Mouse (Mus musculus): ENCODE measurements around the gene Ism2. TPM values are rescaled to one million over a fixed set of nuclear protein-coding genes. Genes with fewer than 3 reads are reported as not detected.

Ism2 gene
- polyA plus RNA-seq, 1 experiment from 2014 or later = 0.23 TPM

- ATAC-seq = no peak
- H3K4me2 ChIP-seq (replicated peaks; ENCODE audit: low read depth) = peak overlapping the region; percentile 99
- H3K36me3 ChIP-seq (ENCODE audit: control insufficient read depth, insufficient read depth) = no peaks in the 10 kb centered on the region
- 3% methylated on average over 9 of the region's 9 CpGs for WGBS
- no peak overlapping the region for H3K9ac ChIP-seq (ENCODE audit: low read depth, low read length)
- H3K4me1 ChIP-seq (replicated peaks; ENCODE audit: control insufficient read depth, insufficient read depth, low read length) = no peaks in the 10 kb centered on the region
- H3K27me3 ChIP-seq (replicated peaks; ENCODE audit: control insufficient read depth, insufficient read depth, low read length) = no peaks in the 10 kb centered on the region; the same call in 1 of the 2 replicates
- peak overlapping the region; percentile 70 for H3K4me3 ChIP-seq (ENCODE audit: low read depth, low read length)
- no peak for TF ChIP-seq CTCF (IDR thresholded peaks at IDR 0.05; ENCODE audit: low read depth)
- no peak overlapping the region for H3K27ac ChIP-seq (ENCODE audit: low read depth, low read length)
- H3K9me3 ChIP-seq (ENCODE audit: control insufficient read depth) = no peaks in the 10 kb centered on the region
Observed at GRCm38 (mm10) chr12:87300441-87300690, 861 bp upstream of the Ism2 start.

- Histone ChIP-seq H3K27ac (ENCODE audit: low read depth, low read length) (no peak overlapping the region), H3K27me3 (replicated peaks; ENCODE audit: control insufficient read depth, insufficient read depth, low read length) (no peaks in the 10 kb centered on the region; the same call in 1 of the 2 replicates), H3K9ac (ENCODE audit: low read depth, low read length) (peak overlapping the region; percentile 56; the same call in 1 of the 2 replicates), H3K36me3 (ENCODE audit: control insufficient read depth, insufficient read depth) (no peaks in the 10 kb centered on the region), H3K4me3 (ENCODE audit: low read depth, low read length) (peak overlapping the region; percentile 70), H3K4me1 (replicated peaks; ENCODE audit: control insufficient read depth, insufficient read depth, low read length) (no peaks in the 10 kb centered on the region), H3K4me2 (replicated peaks; ENCODE audit: low read depth) (peak overlapping the region; percentile 99), H3K9me3 (ENCODE audit: control insufficient read depth) (no peaks in the 10 kb centered on the region)
- TF ChIP-seq CTCF (IDR thresholded peaks at IDR 0.05; ENCODE audit: low read depth) = peak; percentile 17; the same call in 1 of the 2 replicates
- peak; percentile 9; the same call in 1 of the 2 replicates for ATAC-seq
- WGBS = 11% methylated on average over 29 of the region's 29 CpGs
Observed at GRCm38 (mm10) chr12:87299037-87299656, 358 bp downstream of the Ism2 start.

- WGBS = 75% methylated on average over 6 of the region's 6 CpGs
- no peak for ATAC-seq
- H3K27ac ChIP-seq (ENCODE audit: low read depth, low read length) = no peak overlapping the region
Observed at GRCm38 (mm10) chr12:87293934-87294333, 5.6 kb downstream of the Ism2 start.

GRCm38 (mm10) chr12:87289100-87289499 lies 10.4 kb downstream of the Ism2 start:
- TF ChIP-seq CTCF (IDR thresholded peaks at IDR 0.05; ENCODE audit: low read depth) = no peak
- ATAC-seq = no peak
- no peak overlapping the region for H3K27ac ChIP-seq (ENCODE audit: low read depth, low read length)

More at GRCm38 (mm10) chr12:87293934-87294333, 5.6 kb downstream of the Ism2 start:
- no peak for TF ChIP-seq CTCF (IDR thresholded peaks at IDR 0.05; ENCODE audit: low read depth)
- Histone ChIP-seq H3K4me2 (replicated peaks; ENCODE audit: low read depth) (no peak overlapping the region), H3K4me1 (replicated peaks; ENCODE audit: control insufficient read depth, insufficient read depth, low read length) (no peaks in the 10 kb centered on the region), H3K36me3 (ENCODE audit: control insufficient read depth, insufficient read depth) (no peaks in the 10 kb centered on the region), H3K27me3 (replicated peaks; ENCODE audit: control insufficient read depth, insufficient read depth, low read length) (no peaks in the 10 kb centered on the region; the same call in 1 of the 2 replicates), H3K4me3 (ENCODE audit: low read depth, low read length) (no peak overlapping the region), H3K9me3 (ENCODE audit: control insufficient read depth) (no peaks in the 10 kb centered on the region), H3K9ac (ENCODE audit: low read depth, low read length) (no peak overlapping the region)

GRCm38 (mm10) chr12:87284726-87285125 lies 14.8 kb downstream of the Ism2 start:
- Histone ChIP-seq H3K27me3 (replicated peaks; ENCODE audit: control insufficient read depth, insufficient read depth, low read length) (no peaks in the 10 kb centered on the region), H3K4me2 (replicated peaks; ENCODE audit: low read depth) (no peak overlapping the region), H3K4me1 (replicated peaks; ENCODE audit: control insufficient read depth, insufficient read depth, low read length) (no peaks in the 10 kb centered on the region), H3K9me3 (ENCODE audit: control insufficient read depth) (no peaks in the 10 kb centered on the region), H3K4me3 (ENCODE audit: low read depth, low read length) (no peak overlapping the region), H3K27ac (ENCODE audit: low read depth, low read length) (no peak overlapping the region), H3K9ac (ENCODE audit: low read depth, low read length) (no peak overlapping the region), H3K36me3 (ENCODE audit: control insufficient read depth, insufficient read depth) (no peaks in the 10 kb centered on the region)
- 80% methylated on average over 5 of the region's 5 CpGs for WGBS
- ATAC-seq = no peak
- TF ChIP-seq CTCF (IDR thresholded peaks at IDR 0.05; ENCODE audit: low read depth) = no peak

More at GRCm38 (mm10) chr12:87289100-87289499, 10.4 kb downstream of the Ism2 start:
- Histone ChIP-seq H3K4me2 (replicated peaks; ENCODE audit: low read depth) (no peak overlapping the region), H3K36me3 (ENCODE audit: control insufficient read depth, insufficient read depth) (no peaks in the 10 kb centered on the region), H3K27me3 (replicated peaks; ENCODE audit: control insufficient read depth, insufficient read depth, low read length) (no peaks in the 10 kb centered on the region), H3K9me3 (ENCODE audit: control insufficient read depth) (no peaks in the 10 kb centered on the region), H3K9ac (ENCODE audit: low read depth, low read length) (no peak overlapping the region), H3K4me1 (replicated peaks; ENCODE audit: control insufficient read depth, insufficient read depth, low read length) (no peaks in the 10 kb centered on the region), H3K4me3 (ENCODE audit: low read depth, low read length) (no peak overlapping the region)
- WGBS = 95% methylated on average over 5 of the region's 5 CpGs

- Histone ChIP-seq H3K9me3 (ENCODE audit: control insufficient read depth) (no peaks in the 10 kb centered on the region), H3K4me1 (replicated peaks; ENCODE audit: control insufficient read depth, insufficient read depth, low read length) (0 out of 2 replicates have a peak, but pooled peaks cover 1% of the 10 kb centered on the region), H3K4me2 (replicated peaks; ENCODE audit: low read depth) (no peak overlapping the region), H3K27me3 (replicated peaks; ENCODE audit: control insufficient read depth, insufficient read depth, low read length) (no peaks in the 10 kb centered on the region), H3K4me3 (ENCODE audit: low read depth, low read length) (no peak overlapping the region), H3K9ac (ENCODE audit: low read depth, low read length) (no peak overlapping the region), H3K27ac (ENCODE audit: low read depth, low read length) (no peak overlapping the region), H3K36me3 (ENCODE audit: control insufficient read depth, insufficient read depth) (no peaks in the 10 kb centered on the region)
- no peak for TF ChIP-seq CTCF (IDR thresholded peaks at IDR 0.05; ENCODE audit: low read depth)
- ATAC-seq = no peak
- 76% methylated on average over 4 of the region's 4 CpGs for WGBS
Observed at GRCm38 (mm10) chr12:87284268-87284667, 15.2 kb downstream of the Ism2 start.
